Mouse (Mus musculus): ENCODE data around the gene Gprin1.
A peak's percentile ranks its signal among the peaks of the same experiment; 100 is the strongest.
"Not testable (repeated sequence)": the region's sequence is repeated elsewhere in the genome, so short reads cannot be mapped to it uniquely, and the experiment has no call there.

The Gprin1 gene

DNA sequence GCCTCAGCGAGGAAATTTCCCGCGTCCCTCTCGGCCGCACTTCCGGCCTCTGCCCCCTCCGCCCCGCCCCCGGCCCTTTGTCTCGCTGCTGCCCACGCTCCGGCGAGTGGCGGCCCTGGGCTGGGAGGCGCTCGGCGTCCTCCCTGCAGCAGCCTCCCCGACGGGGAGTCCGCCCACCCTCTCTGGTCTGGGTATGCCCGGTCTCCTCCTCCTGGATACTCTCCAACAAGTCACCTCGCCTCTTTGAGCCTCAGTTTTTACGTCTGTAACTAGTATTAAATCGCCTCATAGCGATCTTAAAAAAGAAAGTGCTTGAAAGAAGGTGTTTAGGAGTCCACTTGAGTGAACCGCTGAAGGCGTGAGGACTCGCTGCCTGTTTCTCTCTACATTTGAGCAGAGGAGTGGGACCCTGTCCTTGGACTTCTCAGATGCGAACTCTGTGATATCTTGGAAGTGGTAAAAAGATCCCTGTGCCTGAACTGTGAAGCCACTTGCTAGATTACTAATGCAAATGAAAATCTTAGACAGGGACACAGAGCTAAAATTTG lies at the start of gene Gprin1:
TSS of gene Gprin1 (minus strand) at position 11 of the 548 bp plus-strand sequence.
- ATAC-seq (ENCODE audit: insufficient number of reproducible peaks, low FRiP score, low TSS enrichment), result peak; percentile 22; the same call in 1 of the 2 replicates

DNA sequence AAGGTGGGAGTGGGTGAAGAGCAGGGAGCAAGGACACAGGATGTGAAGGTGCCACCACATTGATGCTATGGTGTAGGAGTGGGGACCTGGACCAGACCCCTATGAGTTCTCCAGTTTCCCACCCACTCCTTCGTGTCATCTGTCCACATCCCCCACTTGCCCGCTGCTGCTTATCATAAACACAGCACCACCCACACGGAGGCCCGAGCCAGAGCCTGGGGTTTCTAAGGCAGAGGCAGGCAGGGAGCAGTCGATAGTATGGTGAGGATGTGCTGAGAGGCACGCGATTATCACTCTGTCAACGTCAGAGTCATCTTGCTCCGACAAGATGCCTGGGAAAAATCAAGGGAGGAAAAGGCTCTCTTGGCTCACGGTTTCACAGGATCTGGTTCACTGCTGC lies 49.1 kb upstream of the Gprin1 start:
- no peak for ATAC-seq (ENCODE audit: insufficient number of reproducible peaks, low FRiP score, low TSS enrichment)

DNA sequence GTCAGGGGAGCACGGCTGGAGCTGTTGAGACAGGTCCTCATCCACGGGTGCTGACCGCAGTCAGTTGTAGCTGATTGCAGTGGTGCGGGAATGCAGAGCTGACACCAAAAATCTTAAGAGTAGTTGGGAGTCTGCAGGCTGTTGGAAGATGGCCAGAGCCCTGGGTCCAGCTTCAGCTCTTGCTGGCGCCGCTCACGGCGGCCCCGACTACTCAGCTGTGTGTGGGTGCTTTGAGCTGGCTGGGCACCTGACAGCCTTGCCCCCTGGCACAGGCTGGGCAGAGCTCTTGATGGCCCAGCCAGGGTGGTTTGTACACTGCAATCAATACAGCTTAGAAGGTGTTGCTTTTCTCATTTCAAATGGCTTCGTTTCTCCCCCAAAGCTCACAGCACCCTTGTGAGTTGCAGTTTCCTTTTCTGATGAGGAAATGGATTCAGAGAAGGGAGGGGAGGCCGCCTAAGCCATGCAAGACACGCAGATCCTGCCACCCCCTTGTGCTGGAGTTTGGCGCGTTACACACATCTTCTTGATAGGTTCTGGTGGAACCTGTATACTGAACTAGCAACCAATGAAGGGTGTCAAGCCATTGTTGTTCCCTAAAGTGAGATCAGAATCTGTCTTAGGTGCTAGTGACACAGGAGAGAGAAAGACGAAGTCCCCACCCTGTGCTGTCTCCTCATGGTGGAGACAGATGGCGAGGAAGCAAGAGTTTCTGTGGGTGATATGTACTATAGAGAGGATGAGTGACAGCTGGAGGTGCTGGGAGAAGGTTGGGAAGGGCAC lies 48.4 kb upstream of the Gprin1 start:
- ATAC-seq (ENCODE audit: insufficient number of reproducible peaks, low FRiP score, low TSS enrichment), result no peak

DNA sequence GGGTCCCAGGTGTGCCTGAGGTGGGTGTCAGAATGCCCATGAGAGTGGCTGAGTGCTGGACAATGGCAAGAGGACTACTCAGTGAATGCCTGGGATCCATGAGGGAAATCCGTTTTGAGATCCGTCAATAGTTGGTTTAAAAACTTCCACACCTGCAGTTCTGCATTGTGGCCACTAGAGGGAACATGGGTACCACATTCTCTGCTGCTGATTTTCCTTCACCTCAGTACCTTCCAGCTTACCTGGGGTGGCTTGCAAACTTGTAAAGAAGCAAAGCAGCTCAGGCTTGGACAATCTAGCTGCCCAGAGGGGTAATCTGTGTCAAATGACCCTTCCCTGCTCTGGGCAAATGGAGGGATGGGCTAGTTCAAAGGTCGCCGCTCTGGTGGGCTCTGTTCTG lies 47.7 kb upstream of the Gprin1 start:
- no peak for ATAC-seq (ENCODE audit: insufficient number of reproducible peaks, low FRiP score, low TSS enrichment)

DNA sequence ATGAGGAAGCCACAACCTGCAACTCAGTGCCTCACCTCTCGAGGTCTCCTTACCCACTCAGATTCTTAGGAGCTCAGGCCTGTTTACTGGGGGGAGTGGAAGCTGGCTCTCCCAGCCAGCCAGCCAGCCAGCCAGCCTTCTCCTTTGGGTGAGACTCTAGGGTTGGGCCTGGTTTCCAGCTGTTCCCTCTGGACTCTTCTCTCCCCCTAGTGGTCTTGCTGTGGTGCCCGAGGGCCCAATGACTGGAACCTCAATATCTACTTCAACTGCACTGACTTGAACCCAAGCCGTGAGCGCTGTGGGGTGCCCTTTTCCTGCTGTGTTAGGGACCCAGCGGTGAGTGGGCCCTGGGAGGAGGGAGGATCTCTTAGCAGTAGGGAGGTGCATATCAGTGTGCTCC lies 45.2 kb upstream of the Gprin1 start:
- ATAC-seq (ENCODE audit: insufficient number of reproducible peaks, low FRiP score, low TSS enrichment), result no peak

DNA sequence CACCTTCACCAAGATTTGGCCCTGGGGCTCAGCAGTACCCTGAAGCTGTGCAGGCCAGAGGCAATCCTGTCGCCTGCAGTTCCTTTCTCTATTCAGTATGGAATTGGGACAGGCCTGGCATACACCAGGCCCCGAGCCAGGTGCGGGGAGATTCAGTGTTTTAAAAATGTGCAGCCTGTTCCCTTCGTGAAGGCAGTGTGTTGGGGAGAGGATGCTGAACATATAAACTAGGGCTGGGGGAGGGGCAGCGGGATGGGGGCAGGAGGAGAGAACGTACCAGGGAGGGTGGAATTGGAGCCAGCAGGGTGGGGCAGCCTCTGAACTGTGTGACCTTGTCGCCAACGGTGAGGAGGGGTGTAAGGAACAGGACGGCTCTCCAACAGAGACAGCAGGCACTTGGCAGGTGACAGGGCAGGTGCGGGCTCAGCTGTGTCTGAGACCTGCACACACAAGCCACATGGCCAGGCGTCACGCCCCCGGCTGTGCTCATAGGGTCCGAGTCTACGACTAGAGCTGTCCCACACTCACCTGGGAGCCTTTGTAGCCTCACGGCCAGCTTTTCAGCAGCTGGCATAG lies 44.4 kb upstream of the Gprin1 start:
- ATAC-seq (ENCODE audit: insufficient number of reproducible peaks, low FRiP score, low TSS enrichment), result no peak

DNA sequence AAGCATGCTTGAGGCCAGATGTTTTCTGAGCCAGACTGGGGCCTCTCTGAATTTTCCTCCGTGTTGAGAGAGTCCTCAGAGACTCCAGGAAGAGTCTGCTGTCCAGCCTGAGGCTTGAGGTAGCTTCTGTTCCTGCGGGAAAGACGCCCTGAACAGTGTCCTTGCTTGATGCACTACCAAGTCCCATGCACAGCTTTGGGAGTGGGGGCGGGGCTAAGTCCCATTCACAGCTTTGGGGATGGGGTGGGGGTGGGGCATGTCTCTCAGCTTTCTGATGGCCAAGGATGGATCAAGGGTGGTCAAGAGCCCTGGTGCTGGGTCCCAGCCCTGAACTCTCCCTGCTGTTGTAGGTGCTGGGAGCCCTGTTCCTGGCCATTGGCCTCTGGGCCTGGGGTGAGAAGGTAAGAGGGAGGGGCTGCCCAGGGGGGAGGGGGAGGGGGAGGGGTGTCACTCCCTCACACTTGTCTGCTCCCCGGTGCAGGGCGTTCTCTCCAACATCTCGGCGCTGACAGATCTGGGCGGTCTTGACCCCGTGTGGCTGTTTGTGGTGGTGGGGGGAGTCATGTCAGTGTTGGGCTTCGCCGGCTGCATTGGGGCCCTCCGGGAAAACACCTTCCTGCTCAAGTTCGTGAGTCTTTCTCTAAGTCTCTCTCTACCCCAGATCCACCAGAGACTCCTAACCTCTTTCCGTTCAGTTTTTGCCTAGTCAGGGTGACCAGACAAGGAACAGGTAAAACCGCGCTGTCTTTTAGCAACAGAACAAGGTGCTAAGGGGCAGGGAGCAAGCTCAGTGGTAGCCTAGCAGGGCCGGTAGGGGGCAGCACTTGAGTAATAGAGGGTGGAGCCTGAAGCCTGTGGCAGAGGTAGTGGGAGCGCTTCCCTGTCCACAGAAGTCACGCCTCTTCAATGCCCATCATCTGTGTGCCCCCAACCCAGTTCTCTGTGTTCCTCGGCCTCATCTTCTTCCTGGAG lies 42.9 kb upstream of the Gprin1 start:
- no peak for ATAC-seq (ENCODE audit: insufficient number of reproducible peaks, low FRiP score, low TSS enrichment)

DNA sequence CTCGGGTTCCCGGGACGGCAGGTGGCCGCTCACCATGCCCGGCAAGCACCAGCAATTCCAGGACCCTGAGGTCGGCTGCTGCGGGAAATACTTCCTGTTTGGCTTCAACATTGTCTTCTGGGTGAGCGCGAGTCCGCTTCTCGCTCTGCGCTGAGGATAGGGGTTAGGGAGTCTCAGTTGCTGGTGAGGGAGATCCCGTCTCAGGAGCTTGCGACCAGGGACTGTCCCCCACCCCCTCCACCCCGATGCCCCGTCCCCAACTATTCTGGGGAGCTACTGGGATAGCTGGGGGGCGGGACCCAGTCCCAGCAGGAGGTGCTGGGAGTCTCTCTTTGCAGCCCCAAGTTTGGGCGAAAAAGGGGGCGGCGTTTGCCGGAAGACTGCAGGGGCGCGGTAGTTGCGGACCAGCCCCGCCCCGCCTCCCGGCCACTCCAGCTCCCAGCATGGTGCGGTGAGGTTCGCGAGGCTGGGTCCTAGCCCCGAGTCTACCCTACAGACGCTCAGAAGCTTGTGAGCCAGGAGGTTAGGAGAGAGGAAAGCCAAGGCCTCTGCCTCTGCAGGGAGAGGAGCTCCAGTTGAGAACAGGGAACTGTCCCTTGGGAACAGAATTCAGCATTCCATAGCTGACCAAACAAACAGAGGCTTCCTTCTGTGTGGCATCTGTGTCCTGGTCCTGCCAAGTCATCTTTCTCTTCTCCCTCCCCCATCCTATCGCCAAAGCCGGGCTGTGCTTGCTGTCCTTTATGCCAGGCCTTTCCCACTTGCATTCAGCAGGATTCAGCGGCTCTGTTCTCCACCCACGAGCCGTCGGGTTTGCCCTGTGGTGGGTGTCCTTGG lies 40.1 kb upstream of the Gprin1 start:
- peak; percentile 32; the same call in 1 of the 2 replicates for ATAC-seq (ENCODE audit: insufficient number of reproducible peaks, low FRiP score, low TSS enrichment)

DNA sequence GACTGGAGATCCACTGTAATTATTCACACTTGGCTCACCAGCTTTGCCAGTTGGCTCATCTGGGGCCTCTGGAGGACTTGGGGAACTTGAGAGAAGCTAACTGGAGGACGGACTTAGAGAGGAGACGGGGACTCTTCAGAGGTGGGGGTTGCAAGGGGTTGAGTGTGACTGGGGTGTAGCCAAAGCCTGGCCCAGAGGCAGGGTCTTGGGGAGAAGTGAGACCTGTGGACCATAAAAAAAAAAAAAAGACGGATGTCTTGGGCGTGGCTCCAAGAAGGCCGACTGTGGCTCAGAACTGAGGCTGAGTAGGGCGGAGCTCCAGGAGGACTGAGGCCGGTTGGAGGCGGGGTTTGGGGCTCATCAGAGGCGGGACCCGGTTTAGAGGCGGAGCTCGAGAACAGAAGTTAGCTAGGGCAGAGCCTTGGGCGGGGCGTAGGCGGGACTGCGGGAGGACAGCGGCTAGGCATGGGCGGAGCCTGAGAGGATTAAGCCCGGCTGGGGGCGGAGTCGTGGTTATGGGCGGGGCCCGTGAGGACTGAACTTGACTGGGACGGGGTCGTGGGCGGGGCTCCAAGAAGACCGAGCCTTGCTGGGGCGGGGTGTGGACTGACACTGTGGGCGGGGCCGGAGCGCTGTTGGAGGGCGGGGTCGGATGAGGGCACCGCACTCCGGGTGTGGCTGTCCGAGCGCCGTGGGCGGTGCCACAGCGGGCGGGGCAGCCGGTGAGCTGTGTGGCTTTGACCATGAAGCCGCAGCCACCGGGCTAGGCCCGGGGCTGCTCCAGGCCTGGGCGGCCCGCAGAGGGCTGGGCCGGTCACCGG lies 39.3 kb upstream of the Gprin1 start, which contains the start of gene Tspan17:
TSS of gene Tspan17 (plus strand) at position 638 of the 821 bp plus-strand sequence.
- peak; percentile 62 for ATAC-seq (ENCODE audit: insufficient number of reproducible peaks, low FRiP score, low TSS enrichment)

DNA sequence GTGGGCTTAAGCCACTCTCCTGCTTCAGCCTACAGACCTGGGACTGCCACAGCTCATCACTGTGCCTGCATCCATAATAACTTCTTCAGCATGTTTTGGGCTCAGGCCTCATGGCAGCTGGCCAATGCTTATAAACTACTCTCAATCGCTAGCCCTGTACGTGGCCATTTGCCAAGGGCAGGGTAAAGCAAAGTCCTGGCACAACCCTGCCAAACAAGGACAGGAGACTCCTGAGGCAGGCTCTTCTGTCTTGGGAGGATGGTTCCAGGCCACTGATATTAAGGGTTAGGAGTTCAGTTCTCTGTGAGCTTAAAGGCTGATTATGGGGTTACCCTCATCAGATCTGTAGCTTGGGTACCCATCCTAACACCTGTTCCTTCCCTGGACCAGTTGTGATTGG lies 37.9 kb upstream of the Gprin1 start:
- not testable (repeated sequence) for ATAC-seq (ENCODE audit: insufficient number of reproducible peaks, low FRiP score, low TSS enrichment)

DNA sequence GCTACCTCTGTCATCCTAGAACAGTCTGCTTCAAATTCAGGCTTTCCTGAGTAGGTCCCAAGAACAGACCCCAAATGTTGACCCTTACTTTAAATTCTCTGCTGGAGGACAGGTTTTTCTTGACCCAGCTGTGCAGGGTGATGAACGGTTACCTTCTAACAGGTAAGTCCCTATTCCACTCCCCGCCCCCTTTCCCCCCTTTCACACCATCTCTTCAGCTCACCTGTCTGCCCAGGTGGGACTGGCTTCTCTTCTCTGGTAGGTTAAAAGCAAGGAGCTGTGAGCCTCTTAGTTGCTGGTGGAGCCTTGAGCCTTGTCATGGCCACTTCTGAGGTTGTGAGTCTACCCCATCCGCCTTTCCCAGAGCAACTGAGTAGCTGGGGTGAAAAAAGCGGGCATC lies 34.0 kb upstream of the Gprin1 start, which contains the start of gene Eif4e1b:
TSS of gene Eif4e1b (plus strand) at position 301 of the 400 bp plus-strand sequence.
- ATAC-seq (ENCODE audit: insufficient number of reproducible peaks, low FRiP score, low TSS enrichment), result no peak

DNA sequence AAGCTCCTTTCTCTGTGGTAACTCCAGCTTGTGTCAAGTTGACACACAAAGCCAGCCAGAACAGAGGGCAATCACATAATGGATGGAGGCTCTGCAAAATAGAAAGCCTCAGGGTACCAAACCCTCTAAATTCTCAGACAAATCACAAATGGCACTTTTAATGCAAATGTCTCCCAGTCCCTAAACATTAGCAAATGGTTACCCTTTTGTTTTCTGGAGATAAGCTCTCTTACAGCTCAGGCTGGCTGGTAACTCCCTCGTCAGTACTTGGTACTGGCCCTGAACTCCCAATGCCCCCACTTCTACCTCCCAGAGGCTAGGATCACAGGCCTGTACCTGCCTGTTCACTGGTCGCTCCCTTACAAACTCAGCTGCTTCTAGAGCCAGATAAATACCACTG lies 33.6 kb upstream of the Gprin1 start:
- no peak for ATAC-seq (ENCODE audit: insufficient number of reproducible peaks, low FRiP score, low TSS enrichment)

DNA sequence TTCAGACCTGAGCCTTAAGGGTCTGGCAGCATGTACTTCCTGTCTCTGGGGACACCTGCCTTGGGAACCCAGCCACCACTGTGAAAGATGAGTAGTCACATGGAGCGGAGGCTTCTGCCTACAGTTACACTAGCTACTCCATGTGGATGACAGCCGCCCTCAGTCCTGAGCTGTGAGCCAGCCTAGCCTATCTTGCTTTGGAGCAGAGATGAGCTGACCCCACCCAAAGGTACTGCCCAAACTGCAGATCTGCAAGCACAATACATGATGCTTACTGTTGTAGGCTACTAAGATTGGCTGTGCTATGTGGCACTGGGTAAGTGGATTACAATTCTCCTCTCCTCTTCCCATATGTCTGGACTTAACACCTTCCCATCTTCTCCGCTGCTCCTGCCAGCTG lies 31.4 kb upstream of the Gprin1 start:
- 0 out of 2 replicates have a peak, but pooled peaks have one; percentile 20 for ATAC-seq (ENCODE audit: insufficient number of reproducible peaks, low FRiP score, low TSS enrichment)

DNA sequence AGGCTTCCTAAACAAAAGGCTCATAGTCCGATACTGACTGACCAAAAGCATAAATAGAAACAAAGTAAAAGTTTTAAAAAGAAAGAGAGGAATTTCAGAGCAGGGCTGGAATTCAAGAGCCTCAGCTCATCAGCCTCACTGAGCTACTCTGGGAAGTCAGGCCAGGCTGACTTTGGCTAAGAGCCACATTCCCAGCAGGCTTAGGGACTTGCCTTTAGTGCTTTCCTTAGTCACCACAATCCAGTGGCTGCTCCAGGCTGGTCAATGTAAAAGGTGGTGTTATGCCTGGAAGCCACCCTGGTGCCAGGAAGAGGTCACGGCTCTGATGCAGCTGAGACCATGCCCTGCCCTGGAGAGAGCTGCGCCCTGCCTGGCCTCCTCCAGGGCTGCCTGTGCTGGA lies 30.9 kb upstream of the Gprin1 start:
- ATAC-seq (ENCODE audit: insufficient number of reproducible peaks, low FRiP score, low TSS enrichment), result peak; percentile 74; the same call in 1 of the 2 replicates

DNA sequence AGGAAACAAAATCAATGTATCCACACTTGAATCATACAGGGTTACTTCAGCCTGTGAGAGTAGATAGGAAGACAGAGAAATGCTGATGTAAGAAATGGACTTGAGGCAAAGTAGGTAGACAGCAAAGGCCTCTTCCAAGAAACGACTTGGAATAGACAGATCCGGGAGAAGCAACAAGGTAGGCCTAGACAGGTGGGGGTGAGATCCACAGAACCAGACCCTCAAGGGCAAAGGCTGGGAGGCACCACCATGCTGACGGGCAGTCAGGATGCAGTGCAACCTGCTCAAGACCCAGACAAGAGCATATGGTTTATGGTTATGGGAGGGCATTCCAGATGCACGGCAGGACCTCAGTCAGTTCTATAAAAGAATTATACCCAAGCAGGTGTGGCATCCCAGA lies 17.3 kb upstream of the Gprin1 start:
- ATAC-seq (ENCODE audit: insufficient number of reproducible peaks, low FRiP score, low TSS enrichment), result no peak

DNA sequence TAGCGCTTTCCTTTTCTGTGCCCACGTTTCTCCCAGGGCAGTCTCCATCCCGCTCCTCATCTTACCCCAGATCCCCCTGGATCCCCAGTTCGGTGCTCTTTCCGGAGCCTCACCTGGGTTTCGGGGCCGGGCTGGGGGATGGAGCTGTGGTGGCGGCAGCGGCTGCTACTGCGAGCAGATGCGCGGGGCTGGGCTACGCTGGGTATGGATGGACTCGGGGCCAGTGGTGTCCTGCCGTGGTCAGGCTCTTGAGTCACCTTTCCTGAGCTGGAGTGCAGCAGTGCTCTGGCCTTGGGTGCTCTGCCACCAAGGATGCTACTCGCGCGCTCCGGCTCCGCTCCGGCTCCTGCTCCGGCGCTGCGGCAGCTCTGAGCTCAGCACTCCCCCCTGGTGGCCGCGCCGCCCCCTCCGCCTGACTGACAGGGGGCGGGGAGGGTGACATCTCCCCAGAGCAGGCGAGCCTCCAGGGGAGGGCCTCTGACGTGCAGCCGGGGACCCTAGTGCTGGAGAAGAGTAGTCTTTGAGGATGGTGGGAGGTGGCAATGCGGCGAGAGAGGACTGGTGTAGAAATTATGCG lies 16.6 kb upstream of the Gprin1 start, which contains the start of gene Sncb:
TSS of gene Sncb (minus strand) at position 404 of the 577 bp plus-strand sequence.
- ATAC-seq (ENCODE audit: insufficient number of reproducible peaks, low FRiP score, low TSS enrichment), result peak; percentile 70

DNA sequence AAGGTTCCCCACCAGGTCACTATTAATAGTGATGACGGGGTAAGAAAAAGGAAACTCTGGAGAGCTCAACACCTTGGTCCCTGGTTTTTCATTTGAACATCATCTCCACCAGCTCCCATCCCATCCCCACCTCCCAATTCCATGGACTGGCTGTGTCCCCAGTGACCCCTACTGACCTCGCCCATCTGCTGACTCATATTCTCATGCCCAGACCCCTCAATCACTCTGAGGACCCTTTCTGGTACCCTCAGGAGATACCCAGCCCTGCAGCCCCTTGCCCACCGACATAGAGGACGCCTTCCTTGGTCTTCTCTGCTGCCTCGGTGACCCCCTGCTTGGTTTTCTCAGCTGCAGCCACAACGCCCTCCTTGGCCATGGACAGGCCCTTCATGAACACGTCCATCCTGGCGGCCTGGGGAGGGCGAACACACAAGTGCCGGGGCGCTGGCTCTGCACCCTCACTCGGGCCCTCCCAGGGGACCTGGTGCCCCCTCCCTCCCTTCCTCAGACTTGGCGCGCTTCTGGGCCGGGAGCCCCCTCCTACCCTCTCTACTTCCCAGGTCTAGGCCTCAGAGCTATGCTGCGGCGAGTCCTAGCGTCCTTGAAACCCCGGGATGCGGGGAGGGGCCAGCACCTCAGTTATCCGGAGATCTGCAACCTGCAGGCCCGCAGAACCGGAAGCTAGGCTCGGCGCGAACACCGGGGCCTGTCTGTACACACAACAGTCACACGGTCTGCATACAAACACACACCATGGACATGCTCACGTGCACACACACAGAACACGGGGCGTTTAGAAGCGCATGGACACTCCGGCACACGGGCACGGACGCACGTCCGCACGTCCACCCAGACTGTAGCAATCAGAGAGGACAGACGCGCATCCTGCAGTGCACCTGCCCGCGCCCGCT lies 15.9 kb upstream of the Gprin1 start:
- ATAC-seq (ENCODE audit: insufficient number of reproducible peaks, low FRiP score, low TSS enrichment), result peak; percentile 27; the same call in 1 of the 2 replicates

Measured in cerebellum, adult (tissue).